ENCODE assay signal across 7 mouse cellular contexts in the genomic region with DNA sequence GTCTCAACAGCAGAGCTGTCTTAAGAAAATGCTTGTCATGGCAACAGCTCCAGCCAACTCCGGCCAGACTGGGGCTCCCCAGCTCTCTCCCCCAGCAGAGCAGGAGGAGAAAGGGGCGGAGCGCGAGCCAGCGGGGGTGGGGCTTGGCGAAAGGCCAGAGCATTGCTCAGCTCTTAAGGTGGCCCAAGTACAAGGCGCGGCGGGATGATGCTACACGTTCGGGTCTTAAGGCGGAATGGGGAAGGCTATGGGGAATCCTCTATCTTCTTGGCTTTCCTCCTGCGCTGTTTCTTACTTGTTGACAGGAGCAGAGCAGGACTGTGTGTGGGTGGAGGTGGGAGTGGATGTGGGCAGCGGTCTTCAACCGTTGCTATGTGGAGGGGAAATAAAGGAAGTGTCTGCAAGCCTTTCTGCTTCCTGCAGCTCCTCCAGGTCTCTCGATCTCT. TPM values are rescaled to one million over a fixed set of nuclear protein-coding genes. Genes with fewer than 3 reads are reported as not detected.
DNase-seq lines count a peak whose midpoint lies in the region; ATAC-seq and TF ChIP-seq lines count a peak whose summit lies in the region.

Gene Atp2b4 (minus strand): TSS at position 94 of the 446 bp plus-strand sequence.

- no peak; the same call in 1 of the 2 replicates for TF ChIP-seq POLR2A in small intestine, adult 2 months (IDR thresholded peaks at IDR 0.05; ENCODE audit: low read depth, low read length)

- H3K9ac ChIP-seq in intestine, postnatal 0 days (ENCODE audit: low read depth, low read length): peak within 1 kb of the TSS; percentile 58
- peak within 1 kb of the TSS; percentile 46 for H3K9ac ChIP-seq in midbrain, embryonic 12.5 days (replicated peaks)

- H3K4me1 ChIP-seq in embryonic facial prominence, embryonic 10.5 days: peaks cover 58% of the 10 kb centered on the region
- peaks cover 12% of the 10 kb centered on the region for H3K4me1 ChIP-seq in intestine, postnatal 0 days (replicated peaks; ENCODE audit: control insufficient read depth, insufficient read depth, low read length)
- H3K4me1 ChIP-seq in midbrain, embryonic 12.5 days: peaks cover 35% of the 10 kb centered on the region
- H3K4me1 ChIP-seq in small intestine, adult 2 months (ENCODE audit: control insufficient read depth, insufficient read depth, insufficient read length, low read length): peaks cover 2% of the 10 kb centered on the region

- peak; percentile 99 for DNase-seq in adrenal gland, postnatal 10 days
- peak; percentile 93 for DNase-seq in embryonic facial prominence, embryonic 10.5 days (ENCODE audit: low spot score)
- DNase-seq in gonadal fat pad, adult 2 months (ENCODE audit: low read depth): peak; percentile 58
- peak; percentile 95 for DNase-seq in left cerebral cortex, postnatal 4 days

- TF ChIP-seq CTCF in intestine, postnatal 0 days (IDR thresholded peaks at IDR 0.05; ENCODE audit: low read depth): no peak
- TF ChIP-seq CTCF in small intestine, adult 2 months (IDR thresholded peaks at IDR 0.05; ENCODE audit: extremely low read depth, insufficient read length, insufficient replicate concordance, low read depth, low read length): no peak

- H3K27me3 ChIP-seq in embryonic facial prominence, embryonic 10.5 days (replicated peaks; ENCODE audit: low read depth, poor library complexity, severe bottlenecking): peaks cover 32% of the 10 kb centered on the region
- no peaks in the 10 kb centered on the region for H3K27me3 ChIP-seq in intestine, postnatal 0 days (replicated peaks; ENCODE audit: control insufficient read depth, insufficient read depth, low read length)
- H3K27me3 ChIP-seq in midbrain, embryonic 12.5 days: peaks cover 39% of the 10 kb centered on the region
- no peaks in the 10 kb centered on the region for H3K27me3 ChIP-seq in small intestine, adult 2 months (ENCODE audit: control insufficient read depth, insufficient read depth, low read length)

- H3K4me3 ChIP-seq in embryonic facial prominence, embryonic 10.5 days: peak within 1 kb of the TSS; percentile 76
- peak within 1 kb of the TSS; percentile 71 for H3K4me3 ChIP-seq in intestine, postnatal 0 days (ENCODE audit: low read depth, low read length)
- peak within 1 kb of the TSS; percentile 56 for H3K4me3 ChIP-seq in midbrain, embryonic 12.5 days
- peak within 1 kb of the TSS; percentile 72 for H3K4me3 ChIP-seq in small intestine, adult 2 months (ENCODE audit: low read depth, low read length)

- no peaks in the 10 kb centered on the region for H3K36me3 ChIP-seq in embryonic facial prominence, embryonic 10.5 days (replicated peaks)
- no peaks in the 10 kb centered on the region for H3K36me3 ChIP-seq in intestine, postnatal 0 days (ENCODE audit: control insufficient read depth, insufficient read depth)
- H3K36me3 ChIP-seq in midbrain, embryonic 12.5 days: no peaks in the 10 kb centered on the region
- no peaks in the 10 kb centered on the region for H3K36me3 ChIP-seq in small intestine, adult 2 months (ENCODE audit: control insufficient read depth, insufficient read depth, low read length)

- peak within 1 kb of the TSS; percentile 92 for H3K4me2 ChIP-seq in intestine, postnatal 0 days (replicated peaks; ENCODE audit: low read depth)
- peak within 1 kb of the TSS; percentile 96 for H3K4me2 ChIP-seq in midbrain, embryonic 12.5 days (replicated peaks)

- intact Hi-C loops in left cerebral cortex, postnatal 4 days (cut with DNase I): no loop called here

- peak; percentile 82 for ATAC-seq in intestine, postnatal 0 days
- peak; percentile 92 for ATAC-seq in midbrain, embryonic 12.5 days (ENCODE audit: low FRiP score, low read depth)

- WGBS in embryonic facial prominence, embryonic 10.5 days: under 1% methylated on average over 16 of the region's 16 CpGs
- WGBS in intestine, postnatal 0 days: under 1% methylated on average over 16 of the region's 16 CpGs
- under 1% methylated on average over 16 of the region's 16 CpGs for WGBS in midbrain, embryonic 12.5 days
- WGBS in small intestine, adult 2 months: under 1% methylated on average over 16 of the region's 16 CpGs

- H3K9me3 ChIP-seq in embryonic facial prominence, embryonic 10.5 days: no peaks in the 10 kb centered on the region
- no peaks in the 10 kb centered on the region for H3K9me3 ChIP-seq in intestine, postnatal 0 days (ENCODE audit: control insufficient read depth)
- no peaks in the 10 kb centered on the region for H3K9me3 ChIP-seq in midbrain, embryonic 12.5 days

- peak within 1 kb of the TSS; percentile 76 for H3K27ac ChIP-seq in embryonic facial prominence, embryonic 10.5 days (replicated peaks)
- peak within 1 kb of the TSS; percentile 46 for H3K27ac ChIP-seq in intestine, postnatal 0 days (ENCODE audit: low read depth, low read length)
- no peak within 1 kb of the TSS for H3K27ac ChIP-seq in midbrain, embryonic 12.5 days (replicated peaks)
- H3K27ac ChIP-seq in small intestine, adult 2 months (ENCODE audit: insufficient read depth, low read depth, low read length): peak within 1 kb of the TSS; percentile 15; the same call in 1 of the 2 replicates

RNA-seq across cellular contexts. Expression of gene Atp2b4, which starts in this region (rescaled TPM):
- 10 to 100 TPM; 33.3 to 40.3 TPM for total RNA-seq in adrenal gland, postnatal 10 days (2021)
- polyA plus RNA-seq in embryonic facial prominence, embryonic 10.5 days (2016; fragmentation: Nextera tagmentation; extraction: Ambion mirVana): 4.7 and 5.2 TPM in 2 replicates
- polyA plus RNA-seq in gonadal fat pad, adult 2 months (2012; rRNA removed): 63.6 and 107 TPM in 2 replicates
- 9.8 and 11.8 TPM in 2 replicates for polyA plus RNA-seq in intestine, postnatal 0 days (2015; fragmentation: Nextera tagmentation; extraction: Ambion mirVana)
- 100 to 1,000 TPM; 110 to 134 TPM for total RNA-seq in left cerebral cortex, postnatal 4 days (2021)
- polyA plus RNA-seq in midbrain, embryonic 12.5 days (2016; fragmentation: Nextera tagmentation; extraction: Ambion mirVana): 8.3 and 10.7 TPM in 2 replicates
- 5.0 and 5.5 TPM in 2 replicates for polyA plus RNA-seq in small intestine, adult 2 months (2012; rRNA removed)
